Mouse (Mus musculus) heart, postnatal 0 days (tissue): ENCODE data around the gene Tanc1.

Source experiments
- CTCF ChIP-seq: IDR thresholded peaks from 2 replicates; pipeline ENCODE4 v1.5.1; 2016; ENCODE audit warnings: antibody characterized with exemption, control low read depth, low read depth
- EP300 ChIP-seq: IDR thresholded peaks from 2 replicates; pipeline ENCODE4 v1.6.1; 2016; ENCODE audit warnings: antibody characterized with exemption, low read depth

GRCm38 (mm10) chr2:59820088-59820487 lies 208.2 kb downstream of the Tanc1 start:
- no peak for TF ChIP-seq CTCF
- no peak for TF ChIP-seq EP300
